ENCODE assay signal across 29 mouse cellular contexts in genomic region chr7:56899762-56900161, GRCm38 (mm10).
DNase-seq lines count a peak whose midpoint lies in the region; ATAC-seq lines count a peak whose summit lies in the region.
"Had no signal": no experiment of that assay in that cellular context is flagged by ENCODE, and none has a peak within 500 bp of the region (broad histone marks: within the 10 kb centered on the region; RNA-seq: fewer than 3 reads in every experiment).

No protein-coding gene starts in this region.

- no peak overlapping the region for H3K4me2 ChIP-seq in kidney, embryonic 16.5 days (replicated peaks; ENCODE audit: low read depth, low read length)
- H3K4me2 ChIP-seq: forebrain, embryonic 13.5 days; heart, embryonic 12.5 days; heart, embryonic 15.5 days; hindbrain, embryonic 13.5 days; intestine, embryonic 15.5 days had no signal

- WGBS in kidney, embryonic 16.5 days = 31% methylated on average over 4 of the region's 4 CpGs

- ATAC-seq in kidney, embryonic 16.5 days (ENCODE audit: low FRiP score, low TSS enrichment) = peak; percentile 92
- ATAC-seq: forebrain, embryonic 13.5 days; forebrain, postnatal 0 days; hindbrain, embryonic 16.5 days; intestine, embryonic 15.5 days had no signal

- no peaks in the 10 kb centered on the region for H3K9me3 ChIP-seq in kidney, embryonic 16.5 days (ENCODE audit: low read length)
- H3K9me3 ChIP-seq: forebrain, embryonic 10.5 days; forebrain, embryonic 13.5 days; G1E; heart, embryonic 12.5 days; heart, embryonic 15.5 days; hindbrain, embryonic 10.5 days; hindbrain, embryonic 13.5 days; intestine, embryonic 15.5 days had no signal

- 0 out of 2 replicates have a peak, but pooled peaks cover 4% of the 10 kb centered on the region for H3K4me1 ChIP-seq in kidney, embryonic 16.5 days (ENCODE audit: insufficient read depth, low read length)
- H3K4me1 ChIP-seq: forebrain, embryonic 10.5 days; forebrain, embryonic 13.5 days; heart, embryonic 12.5 days; heart, embryonic 15.5 days; hindbrain, embryonic 10.5 days; hindbrain, embryonic 13.5 days; intestine, embryonic 15.5 days had no signal

- no peak overlapping the region for H3K4me3 ChIP-seq in kidney, embryonic 16.5 days (ENCODE audit: low read length)
- H3K4me3 ChIP-seq: forebrain, embryonic 10.5 days; forebrain, embryonic 13.5 days; gastrocnemius, adult 2 months; heart, embryonic 12.5 days; heart, embryonic 15.5 days; hindbrain, embryonic 10.5 days; hindbrain, embryonic 13.5 days; intestine, embryonic 15.5 days had no signal

- no peak overlapping the region for H3K9ac ChIP-seq in kidney, embryonic 16.5 days (replicated peaks; ENCODE audit: low read length)
- H3K9ac ChIP-seq: forebrain, embryonic 13.5 days; forebrain, postnatal 0 days; heart, embryonic 12.5 days; heart, embryonic 15.5 days; hindbrain, embryonic 13.5 days; intestine, embryonic 15.5 days had no signal

- H3K27ac ChIP-seq in kidney, embryonic 16.5 days (ENCODE audit: low read length) = peak overlapping the region; percentile 54; the same call in 1 of the 2 replicates
- H3K27ac ChIP-seq: forebrain, embryonic 10.5 days; forebrain, embryonic 13.5 days; gastrocnemius, adult 2 months; heart, embryonic 15.5 days; hindbrain, embryonic 10.5 days; hindbrain, embryonic 13.5 days; intestine, embryonic 15.5 days had no signal

- DNase-seq in embryo, embryonic 10.5 days (ENCODE audit: low spot score) = peak; percentile 7
- DNase-seq in embryo, embryonic 11 days = no peak
- DNase-seq in kidney, adult 8-10 months = no peak
- DNase-seq in brain, adult 2 months (ENCODE audit: low read depth, low spot score) = peak; percentile 15
- DNase-seq in heart, adult 8-10 months (ENCODE audit: low spot score) = no peak
- DNase-seq: adrenal gland, adult 2 months; adrenal gland, postnatal 14 days; B cell, adult 2 months; cerebellum, adult 11-12 months; cerebellum, adult 8-10 months; cerebellum, postnatal 10 days; cerebellum, postnatal 36 days; forebrain, postnatal 0 days; gastrocnemius, adult 2 months; gastrocnemius, postnatal 14 days; heart, adult 11 months; heart, postnatal 10 days; heart, postnatal 36 days had no signal

- H3K36me3 ChIP-seq in kidney, embryonic 16.5 days (ENCODE audit: insufficient read depth, low read length) = no peaks in the 10 kb centered on the region
- H3K36me3 ChIP-seq: forebrain, embryonic 10.5 days; G1E; heart, embryonic 12.5 days; heart, embryonic 15.5 days; hindbrain, embryonic 10.5 days; hindbrain, embryonic 13.5 days; intestine, embryonic 15.5 days had no signal

- no peaks in the 10 kb centered on the region for H3K27me3 ChIP-seq in kidney, embryonic 16.5 days (ENCODE audit: insufficient read depth, low read length)
- H3K27me3 ChIP-seq: CH12.LX; forebrain, embryonic 13.5 days; heart, embryonic 12.5 days; heart, embryonic 15.5 days; hindbrain, embryonic 13.5 days; intestine, embryonic 15.5 days had no signal

Comparison
In these comparisons a context has a peak if more than half of its experiments do, and no peak if none do; other contexts are left out.
1. DNase-seq: peak in embryo, embryonic 10.5 days (single experiment) and brain, adult 2 months (single experiment); none in embryo, embryonic 11 days (single experiment), kidney, adult 8-10 months (0 of 2) and heart, adult 8-10 months (single experiment).